Mouse (Mus musculus) bone marrow macrophage, adult 2 months (primary cell): ENCODE data around the gene Spock1.

Experiments used
- CTCF ChIP-seq: IDR thresholded peaks from 2 replicates; pipeline ENCODE4 v1.5.1; 2012; ENCODE audit warnings: low read depth, mild to moderate bottlenecking, low read length, moderate library complexity
- POLR2A ChIP-seq: IDR thresholded peaks from 2 replicates; pipeline ENCODE4 v1.6.1; 2012; ENCODE audit warnings: mild to moderate bottlenecking, low read depth, low read length, borderline replicate concordance

- TF ChIP-seq CTCF (no peak), POLR2A (no peak)
Measured at GRCm38 (mm10) chr13:57519790-57520189, 388.3 kb downstream of the Spock1 start.
